In the genomic region with DNA sequence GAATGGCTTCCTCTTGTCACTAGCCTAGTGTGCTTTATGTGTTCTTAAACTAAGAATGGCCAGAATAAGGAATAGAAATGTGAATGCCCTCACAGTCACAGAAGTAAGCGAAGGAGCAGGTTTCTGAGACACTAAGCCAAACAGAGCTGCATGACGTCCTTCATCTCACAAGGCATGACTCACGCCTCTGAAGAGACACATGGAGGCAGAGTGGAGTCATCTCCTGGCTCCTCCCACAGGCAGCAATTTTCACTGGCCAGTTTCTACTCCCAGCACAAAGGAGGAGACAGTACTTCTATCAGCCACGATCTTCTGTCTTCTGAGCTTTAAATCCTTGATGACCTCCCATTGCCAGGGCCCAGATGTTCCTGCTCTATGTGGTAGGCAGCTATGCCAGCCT, we compare ENCODE assay signal across 18 mouse cellular contexts.
DNase-seq lines count a peak whose midpoint lies in the region; ATAC-seq and TF ChIP-seq lines count a peak whose summit lies in the region.
"Had no signal": no experiment of that assay in that cellular context is flagged by ENCODE, and none has a peak within 500 bp of the region (broad histone marks: within the 10 kb centered on the region; RNA-seq: fewer than 3 reads in every experiment).

No protein-coding gene starts in this region.

- DNase-seq in forebrain, embryonic 11.5 days (ENCODE audit: low spot score) = no peak
- DNase-seq in right cerebral cortex, adult 18-20 months = peak; percentile 7
- DNase-seq in right cerebral cortex, postnatal 14 days = no peak
- peak; percentile 55 for DNase-seq in adrenal gland, adult 8-10 months
- no peak for DNase-seq in stomach, postnatal 0 days (ENCODE audit: low spot score)
- DNase-seq in hindbrain, postnatal 0 days (ENCODE audit: low spot score) = no peak
- no peak for DNase-seq in thymus, postnatal 14 days
- DNase-seq: cerebellum, postnatal 10 days; gastrocnemius, postnatal 36 days; kidney, adult 8-10 months; kidney, postnatal 25 days; lung, postnatal 4 days; right cerebral cortex, postnatal 4 days had no signal

- H3K36me3 ChIP-seq in forebrain, embryonic 11.5 days (ENCODE audit: control insufficient read depth, insufficient read depth, low read length) = no peaks in the 10 kb centered on the region
- no peaks in the 10 kb centered on the region for H3K36me3 ChIP-seq in forebrain, embryonic 16.5 days (ENCODE audit: control insufficient read depth, insufficient read depth)
- H3K36me3 ChIP-seq in stomach, postnatal 0 days (ENCODE audit: control insufficient read depth, insufficient read depth, low read length) = no peaks in the 10 kb centered on the region
- H3K36me3 ChIP-seq in hindbrain, postnatal 0 days (ENCODE audit: insufficient read depth, low read length) = no peaks in the 10 kb centered on the region
- H3K36me3 ChIP-seq: hindbrain, embryonic 10.5 days; lung, embryonic 15.5 days; neural tube, embryonic 13.5 days had no signal

- no peaks in the 10 kb centered on the region for H3K9me3 ChIP-seq in forebrain, embryonic 11.5 days (ENCODE audit: control insufficient read depth, low read length)
- no peaks in the 10 kb centered on the region for H3K9me3 ChIP-seq in forebrain, embryonic 16.5 days (ENCODE audit: control insufficient read depth, low read length)
- no peaks in the 10 kb centered on the region for H3K9me3 ChIP-seq in stomach, postnatal 0 days (ENCODE audit: control insufficient read depth, low read length)
- no peaks in the 10 kb centered on the region for H3K9me3 ChIP-seq in hindbrain, postnatal 0 days (ENCODE audit: low read length)
- H3K9me3 ChIP-seq: hindbrain, embryonic 10.5 days; lung, embryonic 15.5 days; neural tube, embryonic 13.5 days had no signal

- no peak for TF ChIP-seq CTCF in stomach, postnatal 0 days (IDR thresholded peaks at IDR 0.05; ENCODE audit: low read depth)
- no peak for TF ChIP-seq CTCF in hindbrain, postnatal 0 days (IDR thresholded peaks at IDR 0.05; ENCODE audit: low read depth)

- ATAC-seq in forebrain, embryonic 11.5 days (replicated peaks; ENCODE audit: low FRiP score) = no peak
- ATAC-seq in forebrain, embryonic 16.5 days = no peak
- ATAC-seq in stomach, postnatal 0 days (ENCODE audit: low FRiP score, low TSS enrichment) = peak; percentile 63; the same call in 1 of the 2 replicates
- no peak for ATAC-seq in hindbrain, postnatal 0 days

- no peak for TF ChIP-seq EP300 in stomach, postnatal 0 days (optimal IDR thresholded peaks at IDR 0.05)

- H3K27ac ChIP-seq in forebrain, embryonic 11.5 days (ENCODE audit: low read depth, low read length) = peak overlapping the region; percentile 19
- no peak overlapping the region for H3K27ac ChIP-seq in forebrain, embryonic 16.5 days (ENCODE audit: low read length)
- no peak overlapping the region for H3K27ac ChIP-seq in stomach, postnatal 0 days (replicated peaks)
- H3K27ac ChIP-seq in hindbrain, postnatal 0 days = no peak overlapping the region
- H3K27ac ChIP-seq: liver, embryonic 14.5 days; lung, embryonic 15.5 days; neural tube, embryonic 13.5 days had no signal

- no peaks in the 10 kb centered on the region for H3K27me3 ChIP-seq in forebrain, embryonic 11.5 days (ENCODE audit: control insufficient read depth, insufficient read depth, low read length)
- H3K27me3 ChIP-seq in forebrain, embryonic 16.5 days (replicated peaks; ENCODE audit: control insufficient read depth, insufficient read depth, low read length) = no peaks in the 10 kb centered on the region
- no peaks in the 10 kb centered on the region for H3K27me3 ChIP-seq in stomach, postnatal 0 days (ENCODE audit: control insufficient read depth, insufficient read depth, low read length)
- no peaks in the 10 kb centered on the region for H3K27me3 ChIP-seq in hindbrain, postnatal 0 days (ENCODE audit: insufficient read depth, low read length)
- H3K27me3 ChIP-seq: lung, embryonic 15.5 days; neural tube, embryonic 13.5 days had no signal

- no peak overlapping the region for H3K4me2 ChIP-seq in forebrain, embryonic 11.5 days (ENCODE audit: low read depth, low read length, severe bottlenecking)
- H3K4me2 ChIP-seq in forebrain, embryonic 16.5 days (ENCODE audit: low read length) = no peak overlapping the region
- H3K4me2 ChIP-seq in stomach, postnatal 0 days (replicated peaks; ENCODE audit: low read depth) = no peak overlapping the region
- no peak overlapping the region for H3K4me2 ChIP-seq in hindbrain, postnatal 0 days (ENCODE audit: low read depth, low read length)
- H3K4me2 ChIP-seq: lung, embryonic 15.5 days; neural tube, embryonic 13.5 days had no signal

- H3K9ac ChIP-seq in forebrain, embryonic 11.5 days (ENCODE audit: low read length) = no peak overlapping the region
- H3K9ac ChIP-seq in forebrain, embryonic 16.5 days (replicated peaks; ENCODE audit: low read depth, low read length) = no peak overlapping the region
- H3K9ac ChIP-seq in stomach, postnatal 0 days (ENCODE audit: low read length) = no peak overlapping the region
- H3K9ac ChIP-seq in hindbrain, postnatal 0 days (replicated peaks; ENCODE audit: low read length) = no peak overlapping the region
- H3K9ac ChIP-seq: liver, embryonic 14.5 days; lung, embryonic 15.5 days; neural tube, embryonic 13.5 days had no signal

- no peak overlapping the region for H3K4me3 ChIP-seq in forebrain, embryonic 11.5 days (ENCODE audit: low read depth, low read length)
- no peak overlapping the region for H3K4me3 ChIP-seq in forebrain, embryonic 16.5 days (replicated peaks; ENCODE audit: low read length)
- no peak overlapping the region for H3K4me3 ChIP-seq in stomach, postnatal 0 days (ENCODE audit: low read depth, low read length)
- no peak overlapping the region for H3K4me3 ChIP-seq in hindbrain, postnatal 0 days (ENCODE audit: low read length)
- H3K4me3 ChIP-seq: hindbrain, embryonic 10.5 days; lung, embryonic 15.5 days; neural tube, embryonic 13.5 days had no signal

- peaks cover 6% of the 10 kb centered on the region; the same call in 1 of the 2 replicates for H3K4me1 ChIP-seq in forebrain, embryonic 11.5 days (replicated peaks; ENCODE audit: control insufficient read depth, insufficient read depth, low read length)
- H3K4me1 ChIP-seq in forebrain, embryonic 16.5 days (replicated peaks; ENCODE audit: control insufficient read depth, insufficient read depth, low read length) = no peaks in the 10 kb centered on the region
- H3K4me1 ChIP-seq in stomach, postnatal 0 days (replicated peaks; ENCODE audit: control insufficient read depth, insufficient read depth) = no peaks in the 10 kb centered on the region
- H3K4me1 ChIP-seq in hindbrain, postnatal 0 days (ENCODE audit: insufficient read depth, low read length) = no peaks in the 10 kb centered on the region
- H3K4me1 ChIP-seq: lung, embryonic 15.5 days; neural tube, embryonic 13.5 days had no signal

- 53% methylated on average over 4 of the region's 4 CpGs for WGBS in forebrain, embryonic 11.5 days
- 48% methylated on average over 4 of the region's 4 CpGs for WGBS in forebrain, embryonic 16.5 days
- 32% methylated on average over 4 of the region's 4 CpGs for WGBS in stomach, postnatal 0 days
- 56% methylated on average over 4 of the region's 4 CpGs for WGBS in hindbrain, postnatal 0 days

Comparison
In these comparisons a context has a peak if more than half of its experiments do, and no peak if none do; other contexts are left out.
1. DNase-seq: peak in right cerebral cortex, adult 18-20 months (single experiment) and adrenal gland, adult 8-10 months (single experiment); none in forebrain, embryonic 11.5 days (single experiment), right cerebral cortex, postnatal 14 days (single experiment), stomach, postnatal 0 days (single experiment), hindbrain, postnatal 0 days (single experiment) and thymus, postnatal 14 days (single experiment).